Mouse (Mus musculus) retina, embryonic 14.5 days (tissue): ENCODE data around the gene Atp13a1.

Source experiments
- DNase-seq: peaks from one replicate; pipeline ENCODE4 v3.0.0-alpha.2; 2015; ENCODE audit warnings: low spot score

Atp13a1 gene

GRCm38 (mm10) chr8:69799946-69800345 lies 9.0 kb downstream of the Atp13a1 start:
- DNase-seq: no peak

- DNase-seq: no peak
Measured at GRCm38 (mm10) chr8:69801796-69802195, 10.8 kb downstream of the Atp13a1 start.

GRCm38 (mm10) chr8:69802216-69802615 lies 11.3 kb downstream of the Atp13a1 start:
- DNase-seq: no peak

- DNase-seq: no peak
Measured at GRCm38 (mm10) chr8:69803366-69803765, 12.4 kb downstream of the Atp13a1 start.

GRCm38 (mm10) chr8:69804537-69804936 lies 13.6 kb downstream of the Atp13a1 start:
- DNase-seq: no peak

GRCm38 (mm10) chr8:69805086-69805485 lies 14.1 kb downstream of the Atp13a1 start:
- DNase-seq: no peak

- DNase-seq: no peak
Measured at GRCm38 (mm10) chr8:69805491-69805890, 14.5 kb downstream of the Atp13a1 start.

GRCm38 (mm10) chr8:69807236-69807635 lies 16.3 kb downstream of the Atp13a1 start:
- DNase-seq: no peak

- DNase-seq: peak; percentile 80
Measured at GRCm38 (mm10) chr8:69808094-69808863, 17.3 kb downstream of the Atp13a1 start, which contains the start of gene Gmip. Gmip (plus strand) TSS chr8:69808679.

- peak; percentile 38 for DNase-seq
Measured at GRCm38 (mm10) chr8:69808864-69809403, 18.0 kb downstream of the Atp13a1 start.

- no peak for DNase-seq
Measured at GRCm38 (mm10) chr8:69809820-69810219, 18.9 kb downstream of the Atp13a1 start.

GRCm38 (mm10) chr8:69814881-69815280 lies 23.9 kb downstream of the Atp13a1 start:
- DNase-seq: no peak

- no peak for DNase-seq
Measured at GRCm38 (mm10) chr8:69815396-69815795, 24.4 kb downstream of the Atp13a1 start.

GRCm38 (mm10) chr8:69820466-69820865 lies 29.5 kb downstream of the Atp13a1 start:
- DNase-seq: no peak

GRCm38 (mm10) chr8:69821971-69822385 lies 31.0 kb downstream of the Atp13a1 start:
- DNase-seq: peak; percentile 71

- DNase-seq: peak; percentile 64
Measured at GRCm38 (mm10) chr8:69822386-69823191, 31.6 kb downstream of the Atp13a1 start, which contains the start of gene Lpar2. Lpar2 (plus strand) TSS chr8:69822429.

- no peak for DNase-seq
Measured at GRCm38 (mm10) chr8:69826371-69826770, 35.4 kb downstream of the Atp13a1 start.

- DNase-seq: peak; percentile 96
Measured at GRCm38 (mm10) chr8:69832298-69832853, 41.4 kb downstream of the Atp13a1 start, which contains the start of gene Pbx4. Pbx4 (plus strand) TSS chr8:69832491.

- no peak for DNase-seq
Measured at GRCm38 (mm10) chr8:69837057-69837682, 46.2 kb downstream of the Atp13a1 start.

GRCm38 (mm10) chr8:69847167-69848065 lies 56.5 kb downstream of the Atp13a1 start:
- DNase-seq: no peak

GRCm38 (mm10) chr8:69848951-69849350 lies 58.0 kb downstream of the Atp13a1 start:
- no peak for DNase-seq
